Mouse (Mus musculus) olfactory bulb, adult 2 months (tissue): Measurements from ENCODE around the gene Acvr2b. TPM values are rescaled to one million over a fixed set of nuclear protein-coding genes. Genes with fewer than 3 reads are reported as not detected.

Experiments
- H3K27ac ChIP-seq: fragments of 200-500 bp; 2 replicates; pipeline ENCODE4 v1.5.1; 2012; ENCODE audit warnings: low read depth, low read length; ENCODE audit not compliant: insufficient read depth
- H3K4me1 ChIP-seq: fragments of 200-500 bp; 2 replicates; pipeline ENCODE4 v1.6.1; 2012; ENCODE audit warnings: low read length; ENCODE audit not compliant: control insufficient read depth, insufficient read depth
- H3K4me3 ChIP-seq: fragments of 200-500 bp; 2 replicates; pipeline ENCODE4 v1.5.1; 2012; ENCODE audit warnings: mild to moderate bottlenecking, low read depth, low read length, moderate library complexity; ENCODE audit not compliant: insufficient read depth
- CTCF ChIP-seq: fragments of 200-500 bp; IDR thresholded peaks from 2 replicates; pipeline ENCODE4 v1.5.1; 2012; ENCODE audit warnings: low read depth, mild to moderate bottlenecking, low read length, moderate library complexity; ENCODE audit not compliant: insufficient read depth
- POLR2A ChIP-seq: fragments of 200-500 bp; IDR thresholded peaks from 2 replicates; pipeline ENCODE4 v1.6.1; 2012; ENCODE audit warnings: mild to moderate bottlenecking, low read depth, low read length, moderate library complexity; ENCODE audit not compliant: insufficient read depth
- WGBS: fragments of 180-500 bp; shearing (Covaris S2); methylation state at CpG from one replicate; pipeline ENCODE4 v1.1.7; 2018; 5-methylcytosine and 5-hydroxymethylcytosine counted together
- polyA plus RNA-seq: library from polyadenylated mRNA; stranded (reverse); fragments of >200 nt; gene quantifications from 2 replicates; pipeline ENCODE4 v1.2.4, GENCODE M21; 2012; ENCODE audit warnings: low replicate concordance; ENCODE audit not compliant: missing spikeins, insufficient read depth, insufficient read length

Acvr2b gene
- polyA plus RNA-seq, 1 experiment: not detected

- no peak for TF ChIP-seq POLR2A
- no peak for TF ChIP-seq CTCF
- no peak overlapping the region for H3K27ac ChIP-seq
- H3K4me1 ChIP-seq: no peaks in the 10 kb centered on the region
- 79% methylated on average over 14 of the region's 14 CpGs for WGBS
- H3K4me3 ChIP-seq: no peak overlapping the region
These were observed 54.0 kb downstream of the Acvr2b start for GRCm38 (mm10) chr9:119455967-119456366.

- 85% methylated on average over 14 of the region's 14 CpGs for WGBS
- Histone ChIP-seq H3K4me1 (no peaks in the 10 kb centered on the region), H3K27ac (no peak overlapping the region), H3K4me3 (no peak overlapping the region)
- TF ChIP-seq CTCF (no peak), POLR2A (no peak)
These were observed 55.2 kb downstream of the Acvr2b start for GRCm38 (mm10) chr9:119457122-119457521.

- Histone ChIP-seq H3K4me3 (no peak overlapping the region), H3K4me1 (no peaks in the 10 kb centered on the region), H3K27ac (no peak overlapping the region)
- 40% methylated on average over 8 of the region's 8 CpGs for WGBS
- peak; percentile 61 for TF ChIP-seq CTCF
- no peak for TF ChIP-seq POLR2A
These were observed 58.5 kb downstream of the Acvr2b start for GRCm38 (mm10) chr9:119460410-119460809.

GRCm38 (mm10) chr9:119465056-119465455, 63.1 kb downstream of the Acvr2b start:
- no peaks in the 10 kb centered on the region for H3K4me1 ChIP-seq
- H3K4me3 ChIP-seq: no peak overlapping the region
- H3K27ac ChIP-seq: no peak overlapping the region
- 88% methylated on average over 6 of the region's 6 CpGs for WGBS
- TF ChIP-seq CTCF (no peak), POLR2A (no peak)

- no peak overlapping the region for H3K27ac ChIP-seq
- WGBS: 64% methylated on average over 7 of the region's 7 CpGs
- no peak overlapping the region for H3K4me3 ChIP-seq
- no peaks in the 10 kb centered on the region for H3K4me1 ChIP-seq
- 0 out of 2 replicates have a peak, but pooled peaks have one; percentile 17 for TF ChIP-seq CTCF
- TF ChIP-seq POLR2A: no peak
These were observed 63.7 kb downstream of the Acvr2b start for GRCm38 (mm10) chr9:119465595-119465994.

- no peak overlapping the region for H3K27ac ChIP-seq
- peaks cover 3% of the 10 kb centered on the region; the same call in 1 of the 2 replicates for H3K4me1 ChIP-seq
- WGBS: 74% methylated on average over 8 of the region's 8 CpGs
- TF ChIP-seq POLR2A (no peak), CTCF (no peak)
- no peak overlapping the region for H3K4me3 ChIP-seq
These were observed 67.9 kb downstream of the Acvr2b start for GRCm38 (mm10) chr9:119469691-119470353.

GRCm38 (mm10) chr9:119472412-119472918, 70.5 kb downstream of the Acvr2b start:
- 93% methylated on average over 11 of the region's 11 CpGs for WGBS
- no peak overlapping the region for H3K4me3 ChIP-seq
- peaks cover 3% of the 10 kb centered on the region; the same call in 1 of the 2 replicates for H3K4me1 ChIP-seq
- TF ChIP-seq POLR2A (no peak), CTCF (no peak)
- no peak overlapping the region for H3K27ac ChIP-seq

GRCm38 (mm10) chr9:119473011-119473410, 71.1 kb downstream of the Acvr2b start:
- peaks cover 3% of the 10 kb centered on the region; the same call in 1 of the 2 replicates for H3K4me1 ChIP-seq
- WGBS: 97% methylated on average over 1 of the region's 1 CpGs
- H3K4me3 ChIP-seq: no peak overlapping the region
- TF ChIP-seq CTCF (no peak), POLR2A (no peak)
- no peak overlapping the region for H3K27ac ChIP-seq

- TF ChIP-seq CTCF (no peak), POLR2A (no peak)
- 79% methylated on average over 9 of the region's 9 CpGs for WGBS
- Histone ChIP-seq H3K4me1 (peaks cover 3% of the 10 kb centered on the region; the same call in 1 of the 2 replicates), H3K4me3 (no peak overlapping the region), H3K27ac (no peak overlapping the region)
These were observed 71.8 kb downstream of the Acvr2b start for GRCm38 (mm10) chr9:119473608-119474164.
